Mouse (Mus musculus) limb, embryonic 11.5 days (tissue): ENCODE data around the gene Sim2. TPM values are rescaled to one million over a fixed set of nuclear protein-coding genes. Genes with fewer than 3 reads are reported as not detected.

Experiments
- ATAC-seq: fragments of 200-750 bp; cut with Nextera tagmentation; 2 replicates; pipeline ENCODE4 v1.8.0; 2017; ENCODE audit warnings: low read depth; ENCODE audit not compliant: insufficient number of reproducible peaks, low FRiP score, low TSS enrichment
- DNase-seq: peaks from one replicate; pipeline ENCODE4 v3.0.0-alpha.2; 2015; ENCODE audit warnings: low spot score
- H3K27ac ChIP-seq: fragments of 300-500 bp; sonication (generic); replicated peaks from 2 replicates; pipeline ENCODE4 v1.5.1; 2014; ENCODE audit warnings: low read depth, mild to moderate bottlenecking, low read length
- H3K27me3 ChIP-seq: fragments of 300-500 bp; sonication (generic); 2 replicates; pipeline ENCODE4 v1.6.1; 2014; ENCODE audit warnings: mild to moderate bottlenecking, low read length, mixed read lengths; ENCODE audit not compliant: control insufficient read depth, insufficient read depth
- H3K36me3 ChIP-seq: fragments of 300-500 bp; sonication (generic); 2 replicates; pipeline ENCODE4 v1.6.1; 2014; ENCODE audit warnings: mild to moderate bottlenecking, low read length, moderate library complexity, mixed read lengths; ENCODE audit not compliant: control insufficient read depth, insufficient read depth
- H3K4me1 ChIP-seq: fragments of 300-500 bp; sonication (generic); 2 replicates; pipeline ENCODE4 v1.6.1; 2014; ENCODE audit warnings: low read length, mixed read lengths; ENCODE audit not compliant: control insufficient read depth, insufficient read depth
- H3K4me2 ChIP-seq: fragments of 300-500 bp; sonication (generic); 2 replicates; pipeline ENCODE4 v1.6.1; 2014; ENCODE audit warnings: low read depth, mild to moderate bottlenecking, moderate library complexity; ENCODE audit not compliant: severe bottlenecking
- H3K4me3 ChIP-seq: fragments of 300-500 bp; sonication (generic); 2 replicates; pipeline ENCODE4 v1.5.1; 2014; ENCODE audit warnings: low read depth, low read length
- H3K9ac ChIP-seq: fragments of 300-500 bp; sonication (generic); 2 replicates; pipeline ENCODE4 v1.6.1; 2014; ENCODE audit warnings: mild to moderate bottlenecking, low read length
- H3K9me3 ChIP-seq: fragments of 300-500 bp; sonication (generic); 2 replicates; pipeline ENCODE4 v1.6.1; 2016; ENCODE audit warnings: low read length; ENCODE audit not compliant: control insufficient read depth
- WGBS: fragments of 180-500 bp; shearing (Covaris S2); extraction: QIAGEN DNeasy Blood & Tissue Kit; methylation state at CpG from one replicate; pipeline ENCODE4 v1.1.7; 2014; 5-methylcytosine and 5-hydroxymethylcytosine counted together
- polyA plus RNA-seq: library from polyadenylated mRNA; unstranded; fragments of >200 nt; fragmentation: Nextera tagmentation; extraction: Ambion mirVana; gene quantifications from 2 replicates; pipeline ENCODE4 v1.2.1, GENCODE M21; 2014

The Sim2 gene
- polyA plus RNA-seq, 1 experiment from 2014 or later: 2.6 TPM

- DNase-seq (no peak), ATAC-seq (no peak)
- Histone ChIP-seq H3K9me3 (no peaks in the 10 kb centered on the region), H3K36me3 (no peaks in the 10 kb centered on the region), H3K4me1 (peaks cover 12% of the 10 kb centered on the region; the same call in 1 of the 2 replicates), H3K4me3 (no peak overlapping the region), H3K4me2 (no peak overlapping the region), H3K9ac (no peak overlapping the region), H3K27ac (no peak overlapping the region), H3K27me3 (peaks cover 11% of the 10 kb centered on the region)
- 45% methylated on average over 8 of the region's 8 CpGs for WGBS
Measured at GRCm38 (mm10) chr16:94157819-94158218, 73.1 kb downstream of the Sim2 start.

GRCm38 (mm10) chr16:94162000-94162399 lies 77.3 kb downstream of the Sim2 start:
- 64% methylated on average over 6 of the region's 6 CpGs for WGBS
- peaks cover 22% of the 10 kb centered on the region for H3K4me1 ChIP-seq
- H3K36me3 ChIP-seq: no peaks in the 10 kb centered on the region
- H3K27me3 ChIP-seq: peaks cover 8% of the 10 kb centered on the region; the same call in 1 of the 2 replicates
- no peak for DNase-seq
- no peak for ATAC-seq
- H3K9me3 ChIP-seq: no peaks in the 10 kb centered on the region
- H3K4me3 ChIP-seq: no peak overlapping the region
- H3K4me2 ChIP-seq: no peak overlapping the region
- H3K27ac ChIP-seq: no peak overlapping the region
- H3K9ac ChIP-seq: no peak overlapping the region

DNA sequence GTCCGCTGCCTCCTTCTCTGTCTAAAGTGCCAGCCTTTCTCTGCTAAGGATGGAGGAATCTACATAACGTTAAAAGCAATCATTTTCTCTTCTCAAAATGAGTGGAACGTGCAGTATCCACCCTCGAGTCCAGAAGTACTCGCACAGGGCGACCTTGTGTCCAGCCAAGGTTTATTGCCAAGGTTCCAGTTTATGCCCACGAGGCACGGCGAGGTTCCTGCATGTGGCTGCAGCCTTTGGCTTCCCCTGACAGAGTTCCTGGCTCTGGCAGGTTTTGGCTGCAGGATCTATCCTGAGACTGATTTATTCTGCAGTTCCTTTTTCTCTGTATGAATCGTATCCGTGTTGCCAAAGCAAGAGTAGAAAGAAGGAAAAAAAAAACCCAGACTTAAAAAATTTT lies 78.3 kb downstream of the Sim2 start:
- DNase-seq (no peak), ATAC-seq (no peak)
- H3K4me1 ChIP-seq: peaks cover 17% of the 10 kb centered on the region
- H3K27ac ChIP-seq: no peak overlapping the region
- H3K9me3 ChIP-seq: no peaks in the 10 kb centered on the region
- WGBS: 80% methylated on average over 11 of the region's 11 CpGs
- H3K27me3 ChIP-seq: peaks cover 8% of the 10 kb centered on the region; the same call in 1 of the 2 replicates
- no peaks in the 10 kb centered on the region for H3K36me3 ChIP-seq
- no peak overlapping the region for H3K4me2 ChIP-seq
- H3K4me3 ChIP-seq: no peak overlapping the region
- H3K9ac ChIP-seq: no peak overlapping the region

GRCm38 (mm10) chr16:94164236-94164635 lies 79.5 kb downstream of the Sim2 start:
- no peak overlapping the region for H3K9ac ChIP-seq
- peaks cover 8% of the 10 kb centered on the region; the same call in 1 of the 2 replicates for H3K27me3 ChIP-seq
- no peaks in the 10 kb centered on the region for H3K9me3 ChIP-seq
- H3K4me3 ChIP-seq: no peak overlapping the region
- ATAC-seq: peak; percentile 59
- no peaks in the 10 kb centered on the region for H3K36me3 ChIP-seq
- DNase-seq: peak; percentile 62
- H3K4me1 ChIP-seq: peaks cover 17% of the 10 kb centered on the region
- no peak overlapping the region for H3K27ac ChIP-seq
- 4% methylated on average over 7 of the region's 7 CpGs for WGBS
- peak overlapping the region; percentile 0; the same call in 1 of the 2 replicates for H3K4me2 ChIP-seq

DNA sequence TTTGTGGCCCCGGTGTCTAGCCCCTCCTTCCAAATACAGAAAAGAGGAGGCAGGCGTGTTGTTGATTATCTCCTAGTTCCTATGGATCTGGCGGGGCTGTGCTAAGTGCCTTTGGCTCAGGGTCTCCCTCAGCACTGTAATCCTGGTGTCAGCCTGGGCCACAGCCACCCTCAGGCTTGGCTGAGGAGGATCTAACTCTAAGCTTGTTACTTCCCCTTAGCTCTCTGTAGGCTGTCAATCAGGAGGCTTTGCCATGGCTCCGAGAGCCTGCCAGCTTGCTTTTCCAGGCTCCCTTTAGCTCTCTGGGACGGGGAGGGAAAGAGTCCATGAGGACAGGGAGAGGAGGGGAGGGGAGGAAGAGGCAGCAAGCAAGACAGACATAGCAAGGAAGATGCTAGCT lies 80.2 kb downstream of the Sim2 start:
- Histone ChIP-seq H3K4me3 (no peak overlapping the region), H3K4me1 (peaks cover 17% of the 10 kb centered on the region), H3K9me3 (no peaks in the 10 kb centered on the region), H3K36me3 (no peaks in the 10 kb centered on the region), H3K27ac (no peak overlapping the region), H3K4me2 (no peak overlapping the region), H3K9ac (no peak overlapping the region), H3K27me3 (peaks cover 8% of the 10 kb centered on the region; the same call in 1 of the 2 replicates)
- WGBS: 18% methylated on average over 5 of the region's 5 CpGs
- ATAC-seq (no peak), DNase-seq (no peak)

- Histone ChIP-seq H3K4me1 (peaks cover 15% of the 10 kb centered on the region), H3K4me3 (no peak overlapping the region), H3K27me3 (no peaks in the 10 kb centered on the region), H3K9ac (no peak overlapping the region), H3K36me3 (no peaks in the 10 kb centered on the region), H3K27ac (no peak overlapping the region), H3K9me3 (no peaks in the 10 kb centered on the region), H3K4me2 (no peak overlapping the region)
- ATAC-seq (no peak), DNase-seq (no peak)
- 92% methylated on average over 16 of the region's 16 CpGs for WGBS
Measured at GRCm38 (mm10) chr16:94168655-94169545, 84.2 kb downstream of the Sim2 start.

GRCm38 (mm10) chr16:94170218-94170617 lies 85.5 kb downstream of the Sim2 start:
- Histone ChIP-seq H3K4me2 (no peak overlapping the region), H3K4me3 (no peak overlapping the region), H3K27ac (no peak overlapping the region), H3K9me3 (no peaks in the 10 kb centered on the region), H3K9ac (no peak overlapping the region), H3K27me3 (no peaks in the 10 kb centered on the region), H3K4me1 (peaks cover 2% of the 10 kb centered on the region; the same call in 1 of the 2 replicates), H3K36me3 (no peaks in the 10 kb centered on the region)
- ATAC-seq (no peak), DNase-seq (no peak)
- WGBS: 51% methylated on average over 4 of the region's 4 CpGs

GRCm38 (mm10) chr16:94173361-94173760 lies 88.6 kb downstream of the Sim2 start:
- no peak for DNase-seq
- Histone ChIP-seq H3K4me3 (no peak overlapping the region), H3K4me2 (no peak overlapping the region), H3K36me3 (no peaks in the 10 kb centered on the region), H3K9ac (no peak overlapping the region), H3K27me3 (peaks cover 5% of the 10 kb centered on the region; the same call in 1 of the 2 replicates), H3K4me1 (no peaks in the 10 kb centered on the region), H3K27ac (no peak overlapping the region), H3K9me3 (no peaks in the 10 kb centered on the region)
- no peak for ATAC-seq
- WGBS: 96% methylated on average over 1 of the region's 1 CpGs
